Mouse (Mus musculus): ENCODE data around the gene Slc39a2.
"Not testable (repeated sequence)": the region's sequence is repeated elsewhere in the genome, so short reads cannot be mapped to it uniquely, and the experiment has no call there.

The Slc39a2 gene

DNA sequence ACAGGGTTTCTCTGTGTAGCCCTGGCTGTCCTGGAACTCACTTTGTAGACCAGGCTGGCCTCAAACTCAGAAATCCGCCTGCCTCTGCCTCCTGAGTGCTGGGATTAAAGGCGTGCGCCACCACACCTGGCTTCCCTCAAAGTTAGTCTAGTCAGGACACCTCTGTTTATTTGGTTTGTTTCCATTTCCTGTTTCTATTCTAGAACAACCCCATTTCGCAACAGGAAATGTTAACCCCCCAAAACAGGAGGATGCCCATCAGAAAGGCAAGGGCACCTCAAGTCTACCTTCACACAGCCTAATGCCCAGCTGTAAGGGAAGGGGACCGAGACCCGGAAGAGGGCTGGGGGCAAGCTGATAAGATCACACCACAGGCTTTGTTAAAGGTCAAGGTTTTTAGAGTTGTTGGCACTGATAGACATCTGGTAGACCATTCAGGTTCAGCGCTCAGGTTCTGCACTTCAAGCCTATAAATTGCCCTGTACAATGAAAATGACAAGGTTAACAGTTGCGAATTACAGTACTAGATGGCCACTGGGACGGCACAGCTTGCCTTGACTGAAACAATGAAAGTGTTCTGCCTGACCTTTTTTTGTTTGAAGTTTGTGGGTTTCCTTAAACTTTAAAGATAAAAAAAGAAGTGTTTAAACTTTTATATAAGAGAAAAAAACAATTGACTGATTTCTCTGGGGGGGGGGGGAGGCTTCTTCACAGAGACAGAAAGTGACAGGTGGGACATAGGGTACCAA, at the start of gene Slc39a2:
Gene Slc39a2 (plus strand): TSS at position 699 of the 749 bp plus-strand sequence.
- DNase-seq: no peak

GRCm38 (mm10) chr14:51843882-51844281, 48.8 kb upstream of the Slc39a2 start:
- DNase-seq: no peak

DNA sequence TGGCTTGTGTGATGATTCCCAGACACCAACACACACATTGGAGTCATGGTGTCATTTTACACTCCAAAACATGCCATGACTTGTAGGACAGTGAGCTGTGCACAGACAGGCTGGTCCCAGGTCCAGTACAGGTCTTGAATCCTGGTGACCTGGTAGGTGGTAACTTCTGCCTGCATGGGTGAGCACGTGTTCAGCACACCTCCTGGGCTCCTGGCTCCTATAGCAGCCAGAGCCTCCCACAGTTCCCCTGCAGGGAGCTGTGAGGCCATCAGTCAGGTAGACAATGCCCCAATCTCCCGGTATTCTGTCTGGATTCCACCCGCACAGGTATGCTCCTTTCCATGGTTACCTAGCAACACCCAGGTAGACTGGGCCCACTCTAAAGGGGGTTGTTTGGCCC, 46.1 kb upstream of the Slc39a2 start:
- DNase-seq: no peak

- not testable (repeated sequence) for DNase-seq
Measured at GRCm38 (mm10) chr14:51851006-51851405, 41.7 kb upstream of the Slc39a2 start.

GRCm38 (mm10) chr14:51853399-51853798, 39.3 kb upstream of the Slc39a2 start, which contains the start of gene Ear6:
TSS of gene Ear6 (plus strand) at chr14:51853699.
- DNase-seq: no peak

DNA sequence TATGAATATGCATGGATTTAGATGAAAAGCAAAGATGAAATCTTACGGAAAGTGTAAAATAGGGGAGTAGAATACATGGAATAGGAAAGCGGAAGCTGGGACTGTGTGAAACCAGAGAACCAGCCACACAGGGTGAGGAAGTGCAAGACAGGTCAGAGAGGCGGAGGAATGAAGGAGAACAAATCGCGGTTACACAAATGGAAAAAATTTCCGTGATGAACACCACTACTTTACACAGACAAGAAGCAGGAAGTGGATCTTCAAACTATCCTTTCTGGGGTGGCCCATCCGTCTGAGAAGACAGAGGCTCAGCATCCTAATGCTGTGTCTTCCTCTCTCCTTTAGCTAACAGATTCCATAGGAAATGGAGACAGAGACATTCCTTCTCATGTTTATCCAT, 37.4 kb upstream of the Slc39a2 start:
- DNase-seq: not testable (repeated sequence)

DNA sequence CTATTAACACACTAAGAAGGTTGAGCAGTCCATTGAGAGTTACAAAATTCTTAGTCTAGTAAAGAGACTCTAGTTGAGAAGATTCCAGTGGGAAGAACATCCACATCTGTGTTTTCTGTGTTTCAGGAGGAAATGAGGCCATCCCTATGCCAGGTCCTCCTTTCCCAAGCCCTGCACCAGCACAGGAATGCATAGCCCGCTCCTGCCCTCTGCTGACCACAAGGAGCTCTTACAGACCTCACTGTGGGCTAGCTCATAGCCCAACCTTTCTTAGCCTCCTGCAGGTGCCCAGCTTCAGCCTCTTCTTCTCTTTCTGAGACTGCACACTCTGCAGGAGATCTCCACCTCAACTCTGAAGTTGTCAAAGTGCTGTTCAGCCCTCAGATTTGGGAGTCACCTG, 29.1 kb upstream of the Slc39a2 start:
- not testable (repeated sequence) for DNase-seq

- DNase-seq: no peak
Measured at GRCm38 (mm10) chr14:51870756-51871155, 21.9 kb upstream of the Slc39a2 start.

DNA sequence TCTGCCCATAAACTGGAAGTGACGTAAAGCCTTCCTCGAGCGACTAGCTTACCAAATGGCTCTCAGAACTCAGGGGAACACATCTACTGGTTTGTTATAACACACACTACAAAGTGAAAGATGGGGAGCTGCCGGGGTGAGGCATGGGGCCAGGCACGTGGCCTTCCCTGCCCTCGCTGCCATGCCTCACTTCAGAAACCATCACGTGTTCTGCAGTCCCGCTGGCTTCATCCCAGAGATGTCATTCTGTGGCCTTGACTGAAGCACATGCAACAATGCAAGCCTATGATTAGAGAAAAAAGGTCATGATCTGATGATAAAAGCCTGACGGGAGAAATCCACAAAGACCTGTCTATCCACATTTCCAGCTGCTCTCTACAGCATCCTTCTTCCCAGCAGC, 20.9 kb upstream of the Slc39a2 start:
- DNase-seq: no peak

DNA sequence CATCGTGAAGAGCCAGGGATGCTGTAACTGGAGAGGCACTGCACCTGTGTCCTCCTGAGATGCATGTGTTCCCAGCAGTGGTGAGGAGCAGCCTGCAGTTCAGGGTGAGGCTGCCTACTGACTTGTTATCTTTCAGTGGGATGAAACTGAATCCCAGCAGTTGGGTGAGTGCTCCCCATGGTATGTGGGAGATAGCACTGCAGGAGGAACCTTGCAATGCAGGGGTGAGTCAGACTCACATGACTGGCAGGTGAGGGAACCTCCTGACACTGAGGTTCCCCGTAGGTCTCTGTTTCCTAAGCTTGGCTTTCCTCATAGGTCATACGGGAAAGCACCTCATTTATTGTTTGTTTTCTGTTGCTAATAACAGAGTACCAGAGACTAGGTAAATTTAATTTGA, 15.2 kb upstream of the Slc39a2 start:
- DNase-seq: no peak

- DNase-seq: peak; percentile 46 to 61
Measured at GRCm38 (mm10) chr14:51883527-51884030, 9.1 kb upstream of the Slc39a2 start.

GRCm38 (mm10) chr14:51884031-51884544, 8.6 kb upstream of the Slc39a2 start:
- DNase-seq: no peak

- DNase-seq: peak; percentile 88 to 90
Measured at GRCm38 (mm10) chr14:51884598-51885331, 7.9 kb upstream of the Slc39a2 start, which contains the start of gene Mettl17. TSS of gene Mettl17 (plus strand) at chr14:51884842.

GRCm38 (mm10) chr14:51886051-51886450, 6.6 kb upstream of the Slc39a2 start:
- DNase-seq: no peak

GRCm38 (mm10) chr14:51889833-51890232, 2.9 kb upstream of the Slc39a2 start:
- DNase-seq: no peak

- no peak for DNase-seq
Measured at GRCm38 (mm10) chr14:51893094-51893794, 555 bp downstream of the Slc39a2 start.

GRCm38 (mm10) chr14:51893809-51894208, 1.1 kb downstream of the Slc39a2 start:
- no peak for DNase-seq

GRCm38 (mm10) chr14:51895071-51895470, 2.4 kb downstream of the Slc39a2 start:
- DNase-seq: no peak

GRCm38 (mm10) chr14:51896019-51896418, 3.3 kb downstream of the Slc39a2 start:
- peak; percentile 25 to 49 for DNase-seq

GRCm38 (mm10) chr14:51896539-51897170, 4.0 kb downstream of the Slc39a2 start:
- peak in 1 of 2 experiments; percentile 18 for DNase-seq

DNA sequence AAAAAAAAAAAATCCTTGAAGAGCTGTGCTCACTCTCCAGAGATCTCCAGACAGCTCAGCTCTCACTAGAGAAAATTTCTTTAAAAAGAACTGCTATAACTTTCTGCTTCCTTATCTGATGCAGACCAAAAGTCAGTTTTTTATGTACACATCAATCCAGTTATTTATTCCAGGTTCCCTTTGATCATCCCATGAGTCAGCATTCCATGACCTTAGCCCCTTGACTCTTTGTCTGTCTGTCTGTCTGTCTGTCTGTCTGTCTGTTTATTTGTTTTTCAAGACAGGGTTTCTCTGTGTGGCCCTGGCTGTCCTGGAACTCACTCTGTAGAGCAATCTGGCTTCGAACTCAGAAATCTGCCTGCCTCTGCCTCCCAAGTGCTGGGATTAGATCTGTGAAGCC, 6.7 kb downstream of the Slc39a2 start:
- DNase-seq: no peak
